Mouse (Mus musculus): ENCODE measurements around the gene Sirt2.

DNA sequence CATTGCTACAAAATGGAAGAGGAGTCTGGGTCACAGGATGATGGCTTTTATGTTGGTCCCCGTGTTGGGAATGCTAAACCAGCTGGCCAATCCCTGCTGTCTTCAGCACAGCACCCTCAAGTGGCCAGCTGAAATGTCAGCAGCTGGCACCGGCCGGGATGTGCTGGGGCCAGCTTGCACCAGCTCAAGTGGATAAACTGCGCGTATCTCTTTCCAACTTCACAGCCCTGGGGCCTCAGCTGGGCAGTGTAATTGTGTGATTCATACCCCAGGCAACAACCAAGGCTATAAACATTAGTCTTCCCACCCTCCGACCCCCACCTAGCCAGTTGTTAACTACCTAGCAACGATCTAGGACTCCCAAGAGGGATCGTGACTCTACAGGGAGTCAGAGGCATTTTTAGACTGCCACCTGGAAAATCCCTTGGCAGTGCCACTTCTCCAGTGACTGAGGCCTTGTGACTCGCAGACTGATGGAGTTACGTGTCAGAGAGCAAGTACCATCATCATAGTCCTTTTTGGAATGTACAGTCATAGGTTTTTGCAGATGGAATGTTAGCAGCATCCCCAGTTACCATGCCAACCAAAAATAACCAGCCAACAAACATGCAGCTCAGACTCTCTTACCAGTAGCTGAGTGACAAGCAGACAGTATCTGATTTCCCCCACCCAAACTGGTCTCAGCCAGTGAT, 38.7 kb upstream of the Sirt2 start:
- TF ChIP-seq GATA1 (IDR thresholded peaks at IDR 0.05; ENCODE audit: low read length) (no peak), TAL1 (IDR thresholded peaks at IDR 0.05; ENCODE audit: low read length) (no peak)

All from erythroblast, embryonic 14.5 days (primary cell).